Mouse (Mus musculus): ENCODE measurements at regions not wholly inside any gene's neighbourhood (a gene's known extent, or its start where the extent isn't known, plus 50 kb on each side); places are given as distances from the start of the nearest gene placed in this dataset.

GRCm38 (mm10) chr2:159086836-159087235, 292.2 kb downstream of the Dhx35 start:
- no peak for ATAC-seq (replicated peaks; ENCODE audit: low FRiP score, low TSS enrichment, poor library complexity, severe bottlenecking)

GRCm38 (mm10) chr2:159088196-159088595, 293.6 kb downstream of the Dhx35 start:
- no peak for ATAC-seq (replicated peaks; ENCODE audit: low FRiP score, low TSS enrichment, poor library complexity, severe bottlenecking)

- ATAC-seq (replicated peaks; ENCODE audit: low FRiP score, low TSS enrichment, poor library complexity, severe bottlenecking) = no peak
These were observed 302.1 kb downstream of the Dhx35 start for GRCm38 (mm10) chr2:159096667-159097066.

DNA sequence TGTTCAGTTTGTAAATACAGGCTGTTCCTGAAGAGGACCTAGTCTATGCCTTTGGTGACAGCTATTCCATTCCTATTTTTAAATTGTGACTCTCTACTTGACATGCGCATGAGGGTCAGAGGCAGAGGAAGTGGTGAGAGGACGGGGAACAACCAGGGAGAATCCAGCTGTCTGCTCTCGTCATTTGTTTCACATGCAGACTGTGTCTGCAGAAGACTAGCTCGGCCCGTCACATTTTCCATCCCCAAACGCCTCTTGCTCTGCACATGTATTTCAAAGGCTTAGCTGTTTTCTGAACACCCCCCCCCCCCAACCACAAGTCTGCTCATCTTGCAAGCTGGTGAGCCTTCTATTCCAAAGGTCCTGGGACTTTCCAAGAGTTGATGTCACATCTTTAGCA, 339.4 kb downstream of the Dhx35 start:
- ATAC-seq (replicated peaks; ENCODE audit: low FRiP score, low TSS enrichment, poor library complexity, severe bottlenecking) = no peak

DNA sequence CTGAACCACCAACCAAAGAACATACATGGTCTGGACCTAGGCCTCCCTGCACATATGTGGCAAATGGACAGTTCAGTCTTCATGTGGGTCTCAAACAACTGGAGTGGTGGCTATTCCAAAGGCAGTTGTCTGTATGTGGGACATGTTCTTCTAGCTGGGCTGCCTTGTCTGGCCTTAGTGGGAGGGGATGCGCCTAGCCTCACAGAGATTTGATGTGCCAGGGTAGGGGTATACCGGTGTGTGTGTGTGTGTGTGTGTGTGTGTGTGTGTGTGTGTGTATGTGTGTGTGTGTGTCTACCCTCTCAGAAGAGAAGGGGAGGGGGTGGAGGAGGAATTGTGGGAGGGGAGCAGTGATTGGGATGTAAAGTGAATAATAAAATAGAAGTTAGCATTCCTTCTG, 344.0 kb downstream of the Dhx35 start:
- ATAC-seq (replicated peaks; ENCODE audit: low FRiP score, low TSS enrichment, poor library complexity, severe bottlenecking) = no peak

- ATAC-seq (replicated peaks; ENCODE audit: low FRiP score, low TSS enrichment, poor library complexity, severe bottlenecking) = no peak
These were observed 351.4 kb downstream of the Dhx35 start for GRCm38 (mm10) chr2:159145980-159146379.

DNA sequence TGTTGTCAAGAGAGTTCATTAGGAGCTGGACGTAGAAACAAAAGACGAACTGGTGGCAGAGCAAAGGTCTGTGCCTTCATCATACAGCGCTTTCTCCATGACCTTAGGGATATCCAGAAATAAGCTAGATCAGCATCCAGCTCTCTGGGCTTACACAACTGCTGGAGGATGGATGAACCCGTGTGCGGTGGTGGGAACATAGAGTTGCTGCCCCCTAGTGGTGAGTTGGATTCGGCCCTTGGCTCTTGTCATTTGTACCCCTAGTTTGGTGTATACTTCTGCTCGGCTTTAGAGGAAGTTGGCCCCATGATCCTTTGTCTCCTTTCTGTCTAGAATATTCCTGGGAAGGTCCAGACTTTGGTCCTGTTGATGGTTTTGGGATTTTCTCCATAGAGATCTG, 369.4 kb downstream of the Dhx35 start:
- 0 out of 2 replicates have a peak, but pooled peaks have one; percentile 65 for ATAC-seq (replicated peaks; ENCODE audit: low FRiP score, low TSS enrichment, poor library complexity, severe bottlenecking)

DNA sequence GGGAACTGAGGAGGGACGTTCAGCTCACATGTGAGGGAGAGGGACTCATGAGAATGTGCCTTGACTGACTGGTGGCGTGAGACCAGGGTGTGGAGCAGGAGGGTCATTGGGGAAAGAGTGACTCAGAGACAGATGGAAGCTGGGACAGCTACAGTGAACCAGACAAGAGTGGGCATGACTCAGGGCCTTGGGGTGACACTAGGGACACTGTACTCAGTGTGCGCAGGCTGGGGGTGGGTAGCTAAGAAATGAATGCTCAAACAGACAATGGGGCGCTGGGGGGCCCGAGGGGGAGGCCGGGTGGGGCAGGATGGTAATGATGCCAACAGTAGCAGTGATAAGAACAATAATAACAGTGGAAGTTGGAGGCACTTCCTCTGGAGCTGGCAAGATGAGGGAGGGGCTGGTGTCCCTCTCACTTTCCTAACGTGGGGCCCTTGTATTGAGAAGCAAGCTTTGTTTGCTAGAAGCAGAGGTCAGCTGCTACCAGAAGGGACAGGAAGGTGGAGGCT, 374.0 kb downstream of the Dhx35 start:
- no peak for ATAC-seq (replicated peaks; ENCODE audit: low FRiP score, low TSS enrichment, poor library complexity, severe bottlenecking)

GRCm38 (mm10) chr2:159196156-159196555, 401.5 kb downstream of the Dhx35 start:
- no peak for ATAC-seq (replicated peaks; ENCODE audit: low FRiP score, low TSS enrichment, poor library complexity, severe bottlenecking)

GRCm38 (mm10) chr2:159232266-159232665, 437.7 kb downstream of the Dhx35 start:
- ATAC-seq (replicated peaks; ENCODE audit: low FRiP score, low TSS enrichment, poor library complexity, severe bottlenecking) = no peak

- no peak for ATAC-seq (replicated peaks; ENCODE audit: low FRiP score, low TSS enrichment, poor library complexity, severe bottlenecking)
These were observed 440.4 kb downstream of the Dhx35 start for GRCm38 (mm10) chr2:159235000-159235399.

DNA sequence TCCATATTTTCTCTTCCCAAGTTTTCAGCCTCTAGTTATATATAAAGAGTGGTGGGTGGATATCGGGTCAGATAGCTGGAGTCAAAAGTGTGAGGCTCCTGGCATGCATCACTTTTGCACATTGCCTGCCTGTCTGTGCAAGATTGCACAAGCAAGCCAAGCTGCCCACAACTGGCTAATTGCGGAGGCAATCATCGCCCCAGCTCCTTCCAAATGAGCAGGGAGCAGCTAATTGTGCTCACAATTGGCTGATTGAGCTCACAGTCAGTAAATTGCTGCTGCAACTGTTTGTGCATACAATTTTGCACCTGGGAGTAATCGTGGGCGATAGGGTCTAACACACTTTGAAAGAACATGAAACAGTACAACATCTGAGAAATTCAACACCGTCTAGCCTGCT, 455.5 kb downstream of the Dhx35 start:
- ATAC-seq (replicated peaks; ENCODE audit: low FRiP score, low TSS enrichment, poor library complexity, severe bottlenecking) = no peak

GRCm38 (mm10) chr2:159250993-159251665, 456.5 kb downstream of the Dhx35 start:
- ATAC-seq (replicated peaks; ENCODE audit: low FRiP score, low TSS enrichment, poor library complexity, severe bottlenecking) = no peak

DNA sequence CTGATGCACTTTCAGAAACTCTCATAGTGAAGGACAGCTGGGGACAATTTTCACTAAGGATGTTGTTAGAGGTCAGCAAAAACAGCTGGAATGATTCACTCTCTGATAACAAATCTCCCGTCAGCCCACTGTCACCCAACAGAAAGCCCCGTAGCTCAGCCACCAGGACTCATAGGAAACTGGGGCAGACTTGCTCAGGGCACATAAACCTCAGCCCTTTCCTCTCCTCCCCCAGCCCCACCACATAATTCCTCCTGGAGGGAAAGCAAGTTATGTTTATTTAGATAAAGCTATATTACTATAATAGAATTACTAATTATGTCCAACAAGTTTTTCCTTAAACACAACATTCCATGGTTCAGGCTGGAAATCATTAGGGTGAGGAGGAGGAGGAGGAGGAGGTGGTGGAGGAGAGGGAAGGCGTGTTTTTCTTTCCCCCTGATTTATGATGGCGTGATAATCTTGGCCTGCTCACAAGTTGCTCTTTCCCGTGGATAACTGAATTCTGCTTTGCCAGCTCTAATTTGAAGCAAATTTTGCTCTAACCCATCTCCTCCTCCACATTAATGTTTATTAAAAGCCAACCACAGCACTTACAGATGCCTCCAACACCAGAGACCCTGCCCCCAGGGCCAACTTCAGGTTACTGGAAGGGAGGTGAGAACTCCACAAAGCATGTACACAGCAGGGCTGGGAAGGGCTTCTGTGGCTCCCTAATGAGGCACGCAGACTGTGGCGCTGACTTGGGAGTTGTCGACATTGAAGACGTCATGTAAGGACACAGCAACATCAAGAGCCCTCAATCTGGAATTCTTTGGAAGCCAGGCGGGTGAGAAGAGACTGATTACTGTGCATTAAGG, 475.8 kb downstream of the Dhx35 start:
- ATAC-seq (replicated peaks; ENCODE audit: low FRiP score, low TSS enrichment, poor library complexity, severe bottlenecking) = no peak

- no peak for ATAC-seq (replicated peaks; ENCODE audit: low FRiP score, low TSS enrichment, poor library complexity, severe bottlenecking)
These were observed 484.3 kb downstream of the Dhx35 start for GRCm38 (mm10) chr2:159278896-159279295.

DNA sequence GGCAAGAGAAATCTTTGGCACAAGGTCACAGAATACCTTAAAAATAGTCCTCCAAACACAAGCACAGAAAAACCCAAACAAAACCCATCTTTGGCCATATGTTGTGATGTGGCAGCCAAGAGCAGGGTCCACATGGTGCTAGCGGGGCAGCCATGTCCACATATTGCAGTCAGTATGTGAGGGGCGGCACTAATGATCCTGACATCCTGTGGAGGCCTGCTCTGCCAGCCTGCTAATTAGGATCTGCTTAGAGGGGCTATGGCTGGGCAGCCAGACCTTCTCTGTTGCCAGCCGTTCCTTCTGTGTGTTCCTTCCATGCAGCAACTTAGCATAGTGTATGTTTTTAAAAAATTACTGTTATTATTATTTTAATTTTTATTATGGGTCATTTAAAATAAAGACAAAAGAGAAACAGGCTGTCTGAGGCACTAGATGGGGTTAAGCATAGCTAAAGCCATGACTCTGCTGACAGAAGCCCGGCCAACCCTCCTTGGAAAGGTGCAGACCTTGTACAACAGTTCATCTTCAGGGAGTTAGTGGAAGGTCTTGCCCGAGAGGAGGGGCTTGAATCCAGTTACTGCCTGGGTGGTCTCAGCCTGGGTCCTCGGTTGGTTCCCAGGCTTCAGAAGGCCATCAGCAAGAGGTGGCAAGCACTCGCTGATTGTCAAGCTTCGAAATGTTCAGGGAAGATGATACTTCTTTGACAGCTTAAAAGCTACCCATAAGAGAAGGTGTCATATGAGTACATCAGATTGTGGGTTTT, 487.1 kb downstream of the Dhx35 start:
- no peak for ATAC-seq (replicated peaks; ENCODE audit: low FRiP score, low TSS enrichment, poor library complexity, severe bottlenecking)

DNA sequence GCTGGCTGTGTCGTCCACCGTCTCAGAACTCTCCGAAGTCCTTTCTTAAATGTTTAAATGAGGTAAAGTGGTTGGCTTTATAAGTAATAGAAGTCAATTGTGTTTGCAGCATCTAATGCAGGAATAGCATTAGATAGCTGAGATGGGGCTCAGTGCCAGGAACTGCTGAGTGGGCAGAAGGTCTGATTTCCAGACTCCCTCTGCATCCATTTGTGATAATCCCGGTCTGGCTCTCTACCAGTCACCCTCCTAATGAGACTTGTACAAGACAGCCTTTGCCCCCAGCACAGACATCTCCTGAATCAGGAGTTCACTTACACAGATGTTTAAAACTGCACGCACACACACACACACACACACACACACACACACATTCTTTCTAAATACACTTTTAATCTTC, 489.5 kb downstream of the Dhx35 start:
- no peak for ATAC-seq (replicated peaks; ENCODE audit: low FRiP score, low TSS enrichment, poor library complexity, severe bottlenecking)

- ATAC-seq (replicated peaks; ENCODE audit: low FRiP score, low TSS enrichment, poor library complexity, severe bottlenecking) = no peak
These were observed 490.1 kb downstream of the Dhx35 start for GRCm38 (mm10) chr2:159284525-159285189.

DNA sequence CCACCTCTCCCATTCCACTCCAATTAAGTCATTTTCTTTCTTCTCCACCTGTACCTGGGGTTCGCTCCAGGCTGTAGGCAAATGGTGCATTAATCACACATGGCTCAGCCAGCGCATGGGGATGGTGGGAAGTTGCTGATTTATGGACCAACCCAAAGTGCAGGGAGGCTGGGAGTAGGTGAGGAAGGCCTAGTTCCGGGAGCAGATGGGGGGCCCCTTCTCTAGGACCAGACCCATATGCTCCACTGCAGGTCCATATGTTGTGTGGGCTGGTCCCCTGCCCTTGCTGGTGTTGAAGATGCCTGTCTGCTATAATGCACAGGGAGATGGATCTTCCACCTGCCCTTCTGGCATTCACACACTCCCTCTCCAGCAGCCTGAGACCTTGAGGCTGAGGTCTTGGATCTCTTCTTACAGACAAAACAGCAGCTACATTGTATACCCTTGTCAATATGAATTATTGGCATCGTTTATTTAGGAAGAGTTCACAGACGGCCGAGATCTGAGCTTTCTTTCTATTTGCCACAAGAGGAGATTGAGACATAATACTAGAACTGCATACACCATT, 493.5 kb downstream of the Dhx35 start:
- no peak for ATAC-seq (replicated peaks; ENCODE audit: low FRiP score, low TSS enrichment, poor library complexity, severe bottlenecking)

Data from megakaryocyte-erythroid progenitor cell, adult 5-6 weeks (primary cell).